Mouse (Mus musculus) liver, embryonic 12.5 days (tissue): ENCODE measurements around the gene Dnah2. TPM values are rescaled to one million over a fixed set of nuclear protein-coding genes. Genes with fewer than 3 reads are reported as not detected.

Experiments
- ATAC-seq: fragments of 200-750 bp; cut with Nextera tagmentation; 2 replicates; pipeline ENCODE4 v1.8.0; 2017; ENCODE audit warnings: moderate number of reproducible peaks, mild to moderate bottlenecking, moderate library complexity
- H3K27ac ChIP-seq: fragments of 300-500 bp; sonication (generic); 2 replicates; pipeline ENCODE4 v1.5.1; 2016; ENCODE audit warnings: mild to moderate bottlenecking
- H3K27me3 ChIP-seq: fragments of 300-500 bp; sonication (generic); replicated peaks from 2 replicates; pipeline ENCODE4 v1.6.1; 2016; ENCODE audit warnings: mild to moderate bottlenecking, moderate library complexity
- H3K36me3 ChIP-seq: fragments of 300-500 bp; sonication (generic); 2 replicates; pipeline ENCODE4 v1.6.1; 2016; ENCODE audit warnings: mild to moderate bottlenecking, moderate library complexity
- H3K4me1 ChIP-seq: fragments of 300-500 bp; sonication (generic); 2 replicates; pipeline ENCODE4 v1.6.1; 2016
- H3K4me2 ChIP-seq: fragments of 300-500 bp; sonication (generic); 2 replicates; pipeline ENCODE4 v1.6.1; 2016; ENCODE audit warnings: mild to moderate bottlenecking, moderate library complexity
- H3K4me3 ChIP-seq: fragments of 300-500 bp; sonication (generic); 2 replicates; pipeline ENCODE4 v1.5.1; 2016; ENCODE audit warnings: mild to moderate bottlenecking, moderate library complexity
- H3K9ac ChIP-seq: fragments of 300-500 bp; sonication (generic); 2 replicates; pipeline ENCODE4 v1.6.1; 2016; ENCODE audit warnings: mild to moderate bottlenecking, moderate library complexity
- H3K9me3 ChIP-seq: fragments of 300-500 bp; sonication (generic); replicated peaks from 2 replicates; pipeline ENCODE4 v1.6.1; 2016; ENCODE audit warnings: mild to moderate bottlenecking, moderate library complexity
- WGBS: fragments of 180-500 bp; shearing (Covaris S2); methylation state at CpG from one replicate; pipeline ENCODE4 v1.1.7; 2016; ENCODE audit not compliant: insufficient replicate concordance; 5-methylcytosine and 5-hydroxymethylcytosine counted together
- polyA plus RNA-seq: library from polyadenylated mRNA; unstranded; fragments of >200 nt; fragmentation: Nextera tagmentation; extraction: Ambion mirVana; gene quantifications from 2 replicates; pipeline ENCODE4 v1.2.1, GENCODE M21; 2016

Dnah2 gene
- polyA plus RNA-seq, 1 experiment from 2014 or later, result 0.06 TPM

DNA sequence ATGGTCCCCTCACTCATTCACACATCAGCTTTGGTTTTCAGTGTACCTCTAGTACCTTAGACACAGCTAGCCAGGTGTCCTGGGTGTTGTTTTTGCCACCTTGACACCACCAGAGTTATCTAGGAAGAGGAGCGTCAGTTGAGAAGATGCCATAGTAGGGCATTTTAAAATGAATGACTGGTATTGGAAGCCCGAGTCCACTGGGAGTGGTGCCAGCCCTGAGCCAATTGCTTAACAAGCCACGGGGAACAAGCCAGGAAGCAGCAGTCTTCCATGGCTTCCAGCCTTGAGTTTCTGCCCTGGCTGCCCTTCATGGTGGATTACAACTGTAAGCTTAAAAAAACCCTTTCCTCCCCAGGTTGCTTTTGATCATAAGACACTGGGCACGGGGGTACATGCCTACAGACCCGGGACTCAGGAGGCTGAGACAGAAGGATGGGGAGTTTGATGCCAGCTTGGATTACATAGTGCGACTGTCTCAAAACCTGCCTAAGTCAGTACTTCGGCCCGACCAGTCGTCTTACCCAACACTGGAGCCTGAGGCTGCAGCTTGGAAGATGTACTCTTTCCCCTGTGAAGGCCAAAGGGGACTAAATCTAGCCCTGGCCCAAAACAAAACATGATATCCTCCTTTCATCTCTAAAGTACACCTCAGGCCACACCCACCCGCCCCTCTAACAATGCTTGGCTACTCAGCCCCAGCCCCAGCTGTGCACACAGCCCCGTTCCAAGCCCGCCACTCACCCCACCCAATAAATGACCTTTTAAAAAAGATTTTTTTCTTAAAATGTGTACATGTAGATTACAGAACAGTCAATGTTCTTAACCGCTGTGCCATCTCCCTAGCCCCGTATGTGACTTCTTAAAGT lies 159.1 kb downstream of the Dnah2 start:
- WGBS, result 64% methylated on average over 14 of the region's 14 CpGs
- no peak overlapping the region for H3K27ac ChIP-seq
- H3K27me3 ChIP-seq, result no peaks in the 10 kb centered on the region
- ATAC-seq, result no peak
- H3K4me2 ChIP-seq, result no peak overlapping the region
- peaks cover 13% of the 10 kb centered on the region for H3K4me1 ChIP-seq
- H3K9ac ChIP-seq, result no peak overlapping the region
- no peaks in the 10 kb centered on the region for H3K9me3 ChIP-seq
- no peak overlapping the region for H3K4me3 ChIP-seq
- peaks cover 9% of the 10 kb centered on the region for H3K36me3 ChIP-seq

GRCm38 (mm10) chr11:69388680-69389079 lies 160.2 kb downstream of the Dnah2 start:
- no peak overlapping the region for H3K4me3 ChIP-seq
- no peaks in the 10 kb centered on the region for H3K9me3 ChIP-seq
- no peak overlapping the region for H3K4me2 ChIP-seq
- no peak overlapping the region for H3K27ac ChIP-seq
- H3K4me1 ChIP-seq, result peaks cover 7% of the 10 kb centered on the region
- H3K9ac ChIP-seq, result no peak overlapping the region
- no peak for ATAC-seq
- WGBS, result 91% methylated on average over 4 of the region's 4 CpGs
- H3K27me3 ChIP-seq, result no peaks in the 10 kb centered on the region
- peaks cover 9% of the 10 kb centered on the region for H3K36me3 ChIP-seq

DNA sequence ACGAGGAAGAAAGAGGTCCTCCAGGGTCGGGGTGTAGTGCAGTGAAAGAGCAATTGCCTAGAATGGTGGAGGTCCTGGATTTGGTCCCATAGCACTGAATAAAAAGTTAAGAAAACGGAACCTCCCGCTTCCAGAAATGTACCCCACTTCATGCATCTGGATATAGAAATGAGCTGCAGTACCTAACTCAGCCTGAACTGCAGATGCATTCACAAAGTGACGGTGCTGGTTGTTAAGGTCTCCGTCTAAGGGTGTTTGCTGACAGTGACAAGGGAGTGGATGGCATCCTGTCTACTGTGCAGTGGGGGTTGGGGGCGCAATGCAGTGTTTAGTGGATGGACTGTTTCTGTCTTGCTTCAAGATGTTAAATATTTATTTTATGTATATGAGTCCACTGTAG lies 162.2 kb downstream of the Dnah2 start:
- Histone ChIP-seq H3K4me2 (no peak overlapping the region), H3K4me3 (no peak overlapping the region), H3K9me3 (no peaks in the 10 kb centered on the region), H3K36me3 (no peaks in the 10 kb centered on the region), H3K27ac (no peak overlapping the region), H3K27me3 (no peaks in the 10 kb centered on the region), H3K4me1 (peaks cover 7% of the 10 kb centered on the region), H3K9ac (no peak overlapping the region)
- ATAC-seq, result no peak
- 67% methylated on average over 7 of the region's 7 CpGs for WGBS

DNA sequence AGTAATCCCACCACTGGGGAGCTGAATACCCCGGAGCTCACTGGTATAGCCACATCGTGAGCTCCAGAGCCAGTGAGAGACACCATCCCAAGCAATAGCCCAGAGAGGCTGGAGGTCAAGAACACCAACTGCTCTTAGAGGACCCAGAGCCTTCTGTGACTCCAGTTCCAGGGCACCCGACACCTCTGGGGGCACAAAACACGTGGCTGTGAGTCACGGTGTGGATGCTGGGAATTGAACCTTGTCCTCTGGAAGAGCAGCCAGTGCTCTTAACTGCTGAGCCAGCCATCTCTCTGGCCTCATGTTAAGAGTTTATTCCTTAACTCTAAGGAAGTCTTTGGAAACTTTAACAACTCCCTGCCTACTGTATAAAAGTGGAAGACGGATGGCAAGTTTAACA lies 163.9 kb downstream of the Dnah2 start:
- Histone ChIP-seq H3K27ac (no peak overlapping the region), H3K4me3 (no peak overlapping the region), H3K27me3 (no peaks in the 10 kb centered on the region), H3K9me3 (no peaks in the 10 kb centered on the region), H3K4me2 (no peak overlapping the region), H3K36me3 (no peaks in the 10 kb centered on the region), H3K9ac (no peak overlapping the region), H3K4me1 (peaks cover 5% of the 10 kb centered on the region)
- 67% methylated on average over 6 of the region's 6 CpGs for WGBS
- ATAC-seq, result no peak

GRCm38 (mm10) chr11:69382478-69383105 lies 166.3 kb downstream of the Dnah2 start:
- no peak for ATAC-seq
- H3K27ac ChIP-seq, result no peak overlapping the region
- 77% methylated on average over 10 of the region's 10 CpGs for WGBS

GRCm38 (mm10) chr11:69381356-69381755 lies 167.6 kb downstream of the Dnah2 start:
- Histone ChIP-seq H3K4me3 (no peak overlapping the region), H3K27ac (no peak overlapping the region), H3K9me3 (no peaks in the 10 kb centered on the region), H3K9ac (no peak overlapping the region), H3K27me3 (no peaks in the 10 kb centered on the region), H3K4me2 (no peak overlapping the region), H3K36me3 (no peaks in the 10 kb centered on the region), H3K4me1 (peaks cover 20% of the 10 kb centered on the region)
- ATAC-seq, result no peak
- WGBS, result 73% methylated on average over 6 of the region's 6 CpGs

More at GRCm38 (mm10) chr11:69382478-69383105, 166.3 kb downstream of the Dnah2 start:
- Histone ChIP-seq H3K4me3 (no peak overlapping the region), H3K36me3 (no peaks in the 10 kb centered on the region), H3K9ac (no peak overlapping the region), H3K9me3 (no peaks in the 10 kb centered on the region), H3K4me2 (no peak overlapping the region), H3K27me3 (no peaks in the 10 kb centered on the region), H3K4me1 (peaks cover 10% of the 10 kb centered on the region; the same call in 1 of the 2 replicates)

- Histone ChIP-seq H3K4me1 (peaks cover 29% of the 10 kb centered on the region), H3K9me3 (no peaks in the 10 kb centered on the region), H3K9ac (peak overlapping the region; percentile 10; the same call in 1 of the 2 replicates), H3K27ac (peak overlapping the region; percentile 32; the same call in 1 of the 2 replicates), H3K4me3 (no peak overlapping the region), H3K36me3 (no peaks in the 10 kb centered on the region), H3K4me2 (no peak overlapping the region), H3K27me3 (no peaks in the 10 kb centered on the region)
- 43% methylated on average over 3 of the region's 3 CpGs for WGBS
- no peak for ATAC-seq
Observed at GRCm38 (mm10) chr11:69379600-69379999, 169.3 kb downstream of the Dnah2 start.

GRCm38 (mm10) chr11:69377766-69378165 lies 171.1 kb downstream of the Dnah2 start:
- H3K36me3 ChIP-seq, result no peaks in the 10 kb centered on the region
- H3K27me3 ChIP-seq, result no peaks in the 10 kb centered on the region
- ATAC-seq, result no peak
- 59% methylated on average over 3 of the region's 3 CpGs for WGBS
- peak overlapping the region; percentile 45; the same call in 1 of the 2 replicates for H3K27ac ChIP-seq
- no peaks in the 10 kb centered on the region for H3K9me3 ChIP-seq
- no peak overlapping the region for H3K4me3 ChIP-seq
- H3K4me1 ChIP-seq, result peaks cover 47% of the 10 kb centered on the region
- H3K4me2 ChIP-seq, result no peak overlapping the region
- H3K9ac ChIP-seq, result no peak overlapping the region

DNA sequence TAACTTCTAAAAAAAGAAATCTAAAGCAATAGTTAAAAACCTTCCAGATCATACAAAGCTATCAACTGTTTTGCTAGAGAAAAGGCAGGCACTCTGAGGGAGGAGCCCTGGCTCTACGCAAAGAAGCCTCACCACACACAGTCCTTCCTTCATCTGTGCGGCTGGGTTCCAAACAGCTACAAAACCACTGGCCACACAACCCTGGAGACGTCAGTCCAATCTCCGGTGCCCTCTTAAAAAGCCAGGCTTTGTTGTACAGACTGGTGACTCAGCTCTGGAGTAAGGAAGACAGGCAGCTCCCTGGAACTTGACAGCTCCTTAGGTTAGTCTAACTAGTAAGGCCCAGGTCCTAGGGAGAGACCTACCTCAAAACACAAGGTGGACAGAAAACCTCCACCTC lies 173.3 kb downstream of the Dnah2 start:
- Histone ChIP-seq H3K27me3 (0 out of 2 replicates have a peak, but pooled peaks cover 5% of the 10 kb centered on the region), H3K27ac (no peak overlapping the region), H3K9ac (no peak overlapping the region), H3K4me3 (no peak overlapping the region), H3K9me3 (no peaks in the 10 kb centered on the region), H3K4me1 (peaks cover 69% of the 10 kb centered on the region), H3K4me2 (no peak overlapping the region), H3K36me3 (no peaks in the 10 kb centered on the region)
- 65% methylated on average over 4 of the region's 4 CpGs for WGBS
- ATAC-seq, result no peak

GRCm38 (mm10) chr11:69373223-69373965 lies 175.5 kb downstream of the Dnah2 start:
- ATAC-seq, result peak; percentile 97
- no peaks in the 10 kb centered on the region for H3K9me3 ChIP-seq
- peak overlapping the region; percentile 66 for H3K4me2 ChIP-seq
- peak overlapping the region; percentile 43 for H3K4me3 ChIP-seq
- peak overlapping the region; percentile 56 for H3K9ac ChIP-seq
- H3K4me1 ChIP-seq, result peaks cover 83% of the 10 kb centered on the region
- no peaks in the 10 kb centered on the region for H3K36me3 ChIP-seq
- WGBS, result 58% methylated on average over 16 of the region's 16 CpGs
- H3K27me3 ChIP-seq, result peaks cover 23% of the 10 kb centered on the region
- H3K27ac ChIP-seq, result peak overlapping the region; percentile 88

GRCm38 (mm10) chr11:69372780-69373170 lies 176.1 kb downstream of the Dnah2 start:
- WGBS, result 50% methylated on average over 3 of the region's 3 CpGs
- no peaks in the 10 kb centered on the region for H3K9me3 ChIP-seq
- ATAC-seq, result no peak
- peaks cover 86% of the 10 kb centered on the region for H3K4me1 ChIP-seq
- peak overlapping the region; percentile 66 for H3K4me2 ChIP-seq
- H3K9ac ChIP-seq, result peak overlapping the region; percentile 56; the same call in 1 of the 2 replicates
- H3K4me3 ChIP-seq, result peak overlapping the region; percentile 43
- H3K27ac ChIP-seq, result peak overlapping the region; percentile 88
- H3K27me3 ChIP-seq, result peaks cover 30% of the 10 kb centered on the region
- no peaks in the 10 kb centered on the region for H3K36me3 ChIP-seq
